Mouse (Mus musculus): Measurements from ENCODE around the gene Frmd5.

DNA sequence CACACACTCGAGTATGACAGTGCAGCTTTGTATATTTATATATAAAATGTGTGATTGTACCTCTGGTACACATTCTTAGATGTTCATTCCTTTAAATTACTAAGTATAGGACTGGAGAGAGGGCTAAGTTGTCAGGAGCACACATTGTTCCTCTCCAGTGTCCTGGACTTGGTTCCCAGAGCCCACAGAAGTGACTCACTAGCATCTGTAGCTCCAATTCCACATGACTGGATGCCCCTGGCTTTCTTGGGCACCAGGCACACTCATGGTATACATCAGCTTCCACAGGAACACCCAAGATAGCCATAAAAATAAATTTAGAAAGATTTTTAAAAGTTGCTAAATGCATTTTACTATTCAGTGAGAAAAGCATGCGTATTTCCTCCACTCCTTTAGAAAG lies 281.8 kb downstream of the Frmd5 start:
- TF ChIP-seq CTCF (IDR thresholded peaks at IDR 0.05; ENCODE audit: low read depth) (no peak), EP300 (IDR thresholded peaks at IDR 0.05; ENCODE audit: low read depth) (no peak)
